Mouse (Mus musculus) midbrain, embryonic 15.5 days (tissue): ENCODE results near the gene Grik3. TPM values are rescaled to one million over a fixed set of nuclear protein-coding genes. Genes with fewer than 3 reads are reported as not detected.

Source experiments
- ATAC-seq: fragments of 200-750 bp; cut with Nextera tagmentation; replicated peaks from 2 replicates; pipeline ENCODE4 v1.8.0; 2017; ENCODE audit warnings: moderate TSS enrichment
- H3K27ac ChIP-seq: fragments of 300-500 bp; sonication (generic); 2 replicates; pipeline ENCODE4 v1.5.1; 2015; ENCODE audit warnings: mild to moderate bottlenecking, inconsistent platforms
- H3K27me3 ChIP-seq: fragments of 300-500 bp; sonication (generic); replicated peaks from 2 replicates; pipeline ENCODE4 v1.6.1; 2015; ENCODE audit warnings: inconsistent platforms
- H3K36me3 ChIP-seq: fragments of 300-500 bp; sonication (generic); replicated peaks from 2 replicates; pipeline ENCODE4 v1.6.1; 2015; ENCODE audit warnings: inconsistent platforms
- H3K4me1 ChIP-seq: fragments of 300-500 bp; sonication (generic); 2 replicates; pipeline ENCODE4 v1.6.1; 2015; ENCODE audit warnings: inconsistent platforms
- H3K4me2 ChIP-seq: fragments of 300-500 bp; sonication (generic); 2 replicates; pipeline ENCODE4 v1.6.1; 2015; ENCODE audit warnings: inconsistent platforms, mild to moderate bottlenecking, moderate library complexity
- H3K4me3 ChIP-seq: fragments of 300-500 bp; sonication (generic); 2 replicates; pipeline ENCODE4 v1.5.1; 2015; ENCODE audit warnings: mild to moderate bottlenecking, inconsistent platforms
- H3K9ac ChIP-seq: fragments of 300-500 bp; sonication (generic); 2 replicates; pipeline ENCODE4 v1.6.1; 2015; ENCODE audit warnings: mild to moderate bottlenecking, inconsistent platforms
- H3K9me3 ChIP-seq: fragments of 300-500 bp; sonication (generic); 2 replicates; pipeline ENCODE4 v1.6.1; 2016; ENCODE audit warnings: inconsistent platforms
- WGBS: fragments of 180-500 bp; shearing (Covaris S2); methylation state at CpG from one replicate; pipeline ENCODE4 v1.1.7; 2015; ENCODE audit warnings: mixed read lengths; 5-methylcytosine and 5-hydroxymethylcytosine counted together
- polyA plus RNA-seq: library from polyadenylated mRNA; unstranded; fragments of >200 nt; fragmentation: Nextera tagmentation; extraction: Ambion mirVana; gene quantifications from 2 replicates; pipeline ENCODE4 v1.2.1, GENCODE M21; 2015

Grik3 gene
- polyA plus RNA-seq, 1 experiment from 2014 or later: 5.3 TPM

DNA sequence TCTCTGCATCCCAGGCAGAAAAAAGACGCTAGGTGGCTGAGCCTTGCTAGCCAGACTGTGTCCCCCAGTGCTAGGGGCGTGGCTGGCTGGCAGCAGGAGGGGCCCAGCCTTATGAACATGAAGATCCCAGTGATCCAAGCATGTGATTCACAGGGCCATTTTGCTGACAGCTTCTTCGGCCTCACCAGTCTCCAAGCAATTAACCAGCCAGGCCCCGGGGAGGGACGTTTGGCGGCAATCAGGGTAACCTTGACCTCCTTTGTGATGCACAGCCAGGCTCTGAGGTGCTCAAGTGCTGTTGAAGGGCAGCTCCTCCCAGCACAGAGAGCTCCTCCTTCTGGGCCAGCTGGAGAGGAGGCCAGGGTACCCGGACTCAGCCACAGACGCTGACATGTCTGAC is 43.9 kb downstream of the Grik3 start:
- H3K4me2 ChIP-seq: no peak overlapping the region
- WGBS: 6% methylated on average over 8 of the region's 8 CpGs
- no peak overlapping the region for H3K27ac ChIP-seq

DNA sequence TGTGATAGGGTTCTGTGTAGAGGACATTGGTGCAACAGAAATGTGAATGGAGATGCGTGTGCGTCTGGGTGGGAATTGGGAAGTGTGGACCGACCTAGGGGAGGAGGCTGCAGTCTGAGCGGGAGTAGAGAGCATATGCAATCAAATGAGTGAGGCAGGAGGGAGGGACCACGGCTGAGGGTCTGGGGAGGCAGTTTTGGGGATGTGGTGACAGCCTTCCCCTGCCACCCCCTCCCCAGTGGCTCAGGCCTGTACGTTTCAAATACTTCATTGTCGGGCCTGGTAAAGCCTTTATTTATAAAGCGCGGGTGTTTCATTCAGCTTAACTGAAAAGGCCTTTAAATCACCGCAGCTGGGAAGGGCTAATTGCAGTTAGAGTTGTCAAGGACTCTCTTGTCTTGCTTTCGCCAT is 44.5 kb downstream of the Grik3 start:
- Histone ChIP-seq H3K36me3 (no peaks in the 10 kb centered on the region), H3K9me3 (no peaks in the 10 kb centered on the region), H3K4me2 (no peak overlapping the region), H3K27me3 (no peaks in the 10 kb centered on the region), H3K9ac (no peak overlapping the region), H3K4me3 (no peak overlapping the region), H3K27ac (no peak overlapping the region), H3K4me1 (peaks cover 24% of the 10 kb centered on the region)
- peak; percentile 34 for ATAC-seq
- 7% methylated on average over 11 of the region's 11 CpGs for WGBS

More for the DNA sequence above, 43.9 kb downstream of the Grik3 start:
- H3K36me3 ChIP-seq: no peaks in the 10 kb centered on the region
- H3K4me3 ChIP-seq: no peak overlapping the region
- H3K4me1 ChIP-seq: peaks cover 24% of the 10 kb centered on the region
- ATAC-seq: peak; percentile 57
- H3K9me3 ChIP-seq: no peaks in the 10 kb centered on the region
- no peak overlapping the region for H3K9ac ChIP-seq
- H3K27me3 ChIP-seq: no peaks in the 10 kb centered on the region

DNA sequence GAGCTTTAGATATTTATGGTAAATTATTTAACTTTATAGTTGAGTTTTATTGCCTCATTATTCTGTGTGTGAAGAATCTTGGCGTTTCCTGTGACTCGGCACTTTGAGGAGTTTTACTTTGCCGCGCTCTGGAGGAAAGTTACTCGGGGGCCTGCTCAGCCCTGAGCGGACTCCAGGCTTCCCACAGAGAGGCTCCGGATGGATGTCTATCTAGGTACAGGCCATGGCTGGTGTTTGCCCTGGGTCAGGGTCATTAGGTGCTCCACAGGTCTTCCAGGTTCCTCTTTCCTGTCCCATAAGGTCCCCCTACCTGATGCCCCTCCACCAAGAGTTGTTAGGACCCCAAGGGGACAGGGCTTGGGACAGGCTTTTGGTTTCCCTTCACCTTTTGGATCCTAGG is 45.0 kb downstream of the Grik3 start:
- no peak for ATAC-seq
- WGBS: 12% methylated on average over 7 of the region's 7 CpGs

DNA sequence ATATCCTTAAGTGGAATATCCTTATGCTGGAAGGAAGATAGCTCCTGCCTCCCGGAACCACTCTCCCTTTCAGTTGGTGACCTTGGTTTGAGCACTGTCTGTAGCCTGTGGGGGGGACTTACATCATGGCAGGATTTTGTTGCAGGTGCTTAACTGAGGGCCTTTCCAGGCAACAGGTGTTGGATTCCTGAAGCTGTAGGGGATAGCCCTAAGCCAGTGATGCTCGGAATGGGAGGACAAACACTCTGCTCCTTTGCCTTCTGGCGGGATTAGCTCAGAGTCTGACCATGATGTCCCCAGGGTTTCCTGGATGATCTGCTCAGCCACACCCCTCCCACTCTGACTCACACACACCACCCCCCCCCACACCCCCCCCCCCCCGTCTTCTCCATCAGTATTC is 45.5 kb downstream of the Grik3 start:
- H3K4me1 ChIP-seq: peaks cover 24% of the 10 kb centered on the region
- ATAC-seq: no peak
- no peaks in the 10 kb centered on the region for H3K36me3 ChIP-seq
- no peaks in the 10 kb centered on the region for H3K9me3 ChIP-seq
- H3K4me3 ChIP-seq: no peak overlapping the region
- no peak overlapping the region for H3K9ac ChIP-seq
- 40% methylated on average over 4 of the region's 4 CpGs for WGBS
- H3K27ac ChIP-seq: no peak overlapping the region
- H3K27me3 ChIP-seq: 0 out of 2 replicates have a peak, but pooled peaks cover 3% of the 10 kb centered on the region
- H3K4me2 ChIP-seq: no peak overlapping the region

More for the DNA sequence above, 45.0 kb downstream of the Grik3 start:
- H3K9ac ChIP-seq: no peak overlapping the region
- no peaks in the 10 kb centered on the region for H3K27me3 ChIP-seq
- peaks cover 24% of the 10 kb centered on the region for H3K4me1 ChIP-seq
- no peak overlapping the region for H3K4me3 ChIP-seq
- H3K36me3 ChIP-seq: no peaks in the 10 kb centered on the region
- no peak overlapping the region for H3K27ac ChIP-seq
- H3K9me3 ChIP-seq: no peaks in the 10 kb centered on the region
- H3K4me2 ChIP-seq: no peak overlapping the region

DNA sequence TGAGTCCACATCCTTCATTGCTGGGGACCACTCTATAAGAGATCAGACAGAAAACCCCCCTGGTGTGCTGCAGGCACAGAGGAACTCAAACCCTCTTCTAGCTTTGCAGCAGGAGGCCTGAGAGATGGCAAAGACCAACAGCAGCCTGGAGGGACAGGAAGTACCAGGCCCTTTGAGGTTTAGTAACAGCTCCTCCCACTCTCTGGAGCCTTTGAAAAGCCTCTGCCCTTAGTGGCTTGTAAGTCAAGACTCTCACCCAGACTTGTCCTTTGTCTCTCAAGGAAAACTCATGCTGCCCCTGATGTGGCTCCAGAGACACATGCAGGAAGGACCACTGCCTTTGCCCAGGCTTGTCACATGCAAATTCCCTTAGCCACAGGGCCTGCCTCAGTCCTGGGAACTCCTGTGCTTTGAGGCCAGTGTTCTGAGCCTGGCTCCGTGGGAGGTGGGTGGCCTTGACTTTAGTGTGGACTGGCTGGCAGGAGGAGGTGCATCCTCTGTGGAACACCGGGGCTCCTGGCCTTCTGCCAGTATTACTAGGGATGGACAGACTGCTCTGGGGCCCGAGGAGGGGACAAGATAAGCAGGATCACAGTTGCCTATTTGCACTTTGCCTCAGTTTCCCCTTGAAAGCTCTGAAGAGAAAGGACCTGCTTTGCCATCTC is 47.9 kb downstream of the Grik3 start:
- Histone ChIP-seq H3K27ac (no peak overlapping the region), H3K4me2 (no peak overlapping the region), H3K9ac (no peak overlapping the region), H3K9me3 (no peaks in the 10 kb centered on the region), H3K27me3 (0 out of 2 replicates have a peak, but pooled peaks cover 4% of the 10 kb centered on the region), H3K4me3 (no peak overlapping the region), H3K36me3 (no peaks in the 10 kb centered on the region), H3K4me1 (peaks cover 24% of the 10 kb centered on the region)
- ATAC-seq: no peak
- WGBS: 42% methylated on average over 3 of the region's 3 CpGs

DNA sequence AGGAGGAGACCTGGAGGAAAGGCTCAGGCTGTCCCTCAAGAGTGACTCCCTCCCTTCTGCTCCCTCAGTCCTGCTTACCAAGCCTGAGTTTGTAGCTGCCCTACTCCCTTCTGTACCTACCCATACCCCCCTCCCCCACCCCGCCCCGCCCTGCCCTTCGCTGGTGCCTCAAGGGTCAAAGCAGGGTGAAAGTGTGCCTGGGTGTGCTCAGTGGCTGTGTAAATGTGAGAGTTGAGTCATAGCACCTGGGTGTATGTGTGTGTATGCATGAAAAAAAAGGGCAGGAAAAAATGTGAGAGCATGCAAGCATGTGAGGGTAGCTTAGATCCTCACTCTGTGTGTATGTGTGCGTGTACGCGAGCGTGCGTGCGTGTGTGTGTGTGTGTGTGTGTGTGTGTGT is 49.1 kb downstream of the Grik3 start:
- Histone ChIP-seq H3K27me3 (0 out of 2 replicates have a peak, but pooled peaks cover 4% of the 10 kb centered on the region), H3K9me3 (no peaks in the 10 kb centered on the region), H3K27ac (no peak overlapping the region), H3K9ac (no peak overlapping the region), H3K4me2 (no peak overlapping the region), H3K36me3 (no peaks in the 10 kb centered on the region), H3K4me3 (no peak overlapping the region), H3K4me1 (peaks cover 20% of the 10 kb centered on the region)
- no peak for ATAC-seq
- WGBS: 92% methylated on average over 9 of the region's 9 CpGs

DNA sequence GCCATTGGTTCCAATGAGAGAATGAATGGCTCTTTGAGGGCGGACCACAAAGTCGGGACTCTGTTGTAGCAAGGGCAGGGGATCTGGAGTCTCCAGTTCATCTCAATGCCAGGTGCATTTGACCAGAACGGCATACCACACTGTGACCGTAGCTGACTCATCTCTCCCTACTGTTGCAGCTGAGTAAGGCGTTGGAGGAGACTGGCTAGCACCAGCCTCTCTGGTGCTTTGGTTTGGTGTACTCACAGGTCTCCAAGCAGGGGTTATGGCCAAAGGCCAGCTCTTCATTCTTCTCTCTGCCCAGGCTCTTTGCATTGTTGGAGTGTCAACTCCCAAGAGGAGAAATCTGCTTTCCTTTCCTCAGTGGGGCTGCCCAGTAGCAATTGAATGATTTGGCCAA is 52.7 kb downstream of the Grik3 start:
- 0 out of 2 replicates have a peak, but pooled peaks cover 7% of the 10 kb centered on the region for H3K27me3 ChIP-seq
- H3K9me3 ChIP-seq: no peaks in the 10 kb centered on the region
- WGBS: 90% methylated on average over 5 of the region's 5 CpGs
- no peak overlapping the region for H3K4me3 ChIP-seq
- H3K36me3 ChIP-seq: no peaks in the 10 kb centered on the region
- no peak overlapping the region for H3K9ac ChIP-seq
- H3K4me2 ChIP-seq: no peak overlapping the region
- H3K4me1 ChIP-seq: peaks cover 18% of the 10 kb centered on the region
- ATAC-seq: no peak
- H3K27ac ChIP-seq: no peak overlapping the region

DNA sequence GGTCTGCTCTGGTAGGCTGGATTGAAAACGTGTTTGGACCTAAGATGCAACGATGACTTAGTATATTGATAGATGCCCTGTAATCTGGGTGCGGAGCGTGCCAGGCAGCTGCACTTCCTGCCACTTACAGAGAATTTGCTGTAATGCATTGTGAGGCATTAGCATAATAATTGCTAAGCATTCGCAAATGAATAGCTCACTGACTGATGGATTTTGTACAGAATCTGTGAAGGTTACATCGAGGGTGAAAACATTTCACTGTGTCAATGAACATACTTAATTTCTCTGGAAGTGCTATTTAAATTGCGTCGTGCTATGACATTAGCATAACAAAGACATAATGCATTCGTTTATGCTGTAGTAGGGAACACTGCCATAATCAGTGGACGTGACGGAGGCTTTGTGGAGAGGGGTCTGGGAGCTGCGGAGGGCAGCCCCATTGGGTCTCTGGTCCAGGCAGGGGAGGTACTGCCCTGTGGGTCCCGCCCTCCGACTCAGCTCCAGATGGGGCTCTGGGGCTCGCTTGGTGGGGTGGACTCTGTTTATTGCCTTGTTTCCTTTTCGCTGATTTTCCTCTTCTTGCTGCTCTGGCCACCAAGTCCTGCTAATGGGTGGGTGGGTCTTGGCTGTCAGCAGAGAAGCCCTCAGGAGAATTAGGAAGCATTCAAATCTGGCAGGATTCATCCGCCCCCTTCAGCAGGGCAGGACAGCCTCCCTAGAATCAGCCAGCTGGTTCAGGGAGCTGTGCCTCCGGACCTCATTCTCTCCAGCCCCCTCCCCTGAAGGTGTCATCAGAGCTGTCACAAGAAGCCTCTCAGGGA is 54.7 kb downstream of the Grik3 start:
- Histone ChIP-seq H3K27ac (peak overlapping the region; percentile 74), H3K4me2 (peak overlapping the region; percentile 30), H3K4me3 (no peak overlapping the region), H3K4me1 (peaks cover 18% of the 10 kb centered on the region), H3K27me3 (0 out of 2 replicates have a peak, but pooled peaks cover 7% of the 10 kb centered on the region), H3K36me3 (no peaks in the 10 kb centered on the region), H3K9me3 (no peaks in the 10 kb centered on the region), H3K9ac (no peak overlapping the region)
- peak; percentile 86 for ATAC-seq
- 10% methylated on average over 18 of the region's 18 CpGs for WGBS

DNA sequence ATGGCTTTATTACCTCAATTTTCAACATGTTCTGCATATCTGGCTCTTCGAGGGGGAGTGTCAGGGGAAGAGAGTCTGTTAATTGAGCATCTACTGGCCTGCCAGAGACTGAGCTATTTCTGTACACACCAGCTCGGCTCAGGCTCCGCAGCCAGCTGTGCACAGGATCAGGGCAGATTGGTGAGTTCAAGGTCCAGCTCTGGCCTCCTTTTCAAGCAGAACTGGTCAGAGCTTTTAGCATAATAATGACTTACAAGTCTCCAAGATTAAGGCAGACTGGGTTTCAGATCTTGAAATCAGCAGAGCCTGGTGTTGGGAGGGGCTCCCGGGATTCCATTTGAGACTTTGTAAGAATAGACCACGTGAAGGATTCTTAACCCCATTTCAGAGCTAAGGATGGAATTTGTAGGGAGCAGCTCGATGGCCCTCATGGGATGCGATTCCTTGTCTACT is 55.3 kb downstream of the Grik3 start:
- ATAC-seq: peak; percentile 53
- no peak overlapping the region; the same call in 1 of the 2 replicates for H3K4me2 ChIP-seq
- peaks cover 18% of the 10 kb centered on the region for H3K4me1 ChIP-seq
- no peaks in the 10 kb centered on the region for H3K9me3 ChIP-seq
- H3K9ac ChIP-seq: no peak overlapping the region
- peak overlapping the region; percentile 74 for H3K27ac ChIP-seq
- WGBS: 35% methylated on average over 7 of the region's 7 CpGs
- H3K27me3 ChIP-seq: 0 out of 2 replicates have a peak, but pooled peaks cover 6% of the 10 kb centered on the region
- no peaks in the 10 kb centered on the region for H3K36me3 ChIP-seq
- no peak overlapping the region for H3K4me3 ChIP-seq

DNA sequence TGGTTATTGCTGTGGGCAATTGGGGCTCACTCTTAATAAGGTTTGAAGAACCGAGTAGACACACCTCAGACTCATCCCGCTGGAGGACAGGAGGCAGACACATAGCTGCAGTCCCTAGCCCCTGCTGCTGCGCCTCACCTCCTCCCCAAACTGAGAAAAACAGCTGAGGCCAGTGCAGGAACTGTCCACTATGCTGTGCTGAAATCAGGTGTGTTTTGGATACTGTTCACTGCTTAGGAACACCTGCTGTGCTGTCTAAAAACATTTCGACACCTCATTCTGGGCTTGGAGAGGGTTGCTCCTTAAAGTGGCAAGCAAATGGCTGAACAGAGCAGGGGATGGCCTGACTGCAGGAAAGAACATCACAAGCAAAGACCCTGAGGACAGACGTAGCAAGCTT is 57.7 kb downstream of the Grik3 start:
- Histone ChIP-seq H3K27ac (no peak overlapping the region), H3K4me1 (peaks cover 18% of the 10 kb centered on the region), H3K4me3 (no peak overlapping the region), H3K27me3 (0 out of 2 replicates have a peak, but pooled peaks cover 3% of the 10 kb centered on the region), H3K9me3 (no peaks in the 10 kb centered on the region), H3K9ac (no peak overlapping the region), H3K36me3 (no peaks in the 10 kb centered on the region), H3K4me2 (no peak overlapping the region)
- no peak for ATAC-seq
- 67% methylated on average over 5 of the region's 5 CpGs for WGBS

DNA sequence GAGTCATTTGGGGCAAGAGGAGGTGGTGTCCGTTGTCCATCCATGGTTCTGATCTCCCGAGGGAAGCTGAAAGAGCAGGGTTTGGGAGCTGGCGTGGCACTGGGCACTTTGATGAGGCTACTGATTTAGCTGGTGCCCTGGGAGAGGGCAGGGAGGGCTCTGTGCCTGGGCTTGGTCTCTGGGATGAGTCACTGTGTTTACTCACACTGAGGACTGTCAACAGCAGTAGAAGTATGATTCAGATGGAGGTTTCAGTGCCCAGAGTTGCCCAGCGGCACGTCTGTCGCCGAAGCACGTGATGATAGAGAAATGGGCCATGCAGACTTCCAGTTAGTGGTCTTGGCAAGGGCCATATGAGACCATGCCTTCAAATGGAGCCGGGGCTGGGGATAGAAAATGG is 63.3 kb downstream of the Grik3 start:
- Histone ChIP-seq H3K27ac (no peak overlapping the region), H3K27me3 (no peaks in the 10 kb centered on the region), H3K36me3 (no peaks in the 10 kb centered on the region), H3K9ac (no peak overlapping the region), H3K4me3 (no peak overlapping the region), H3K4me1 (no peaks in the 10 kb centered on the region), H3K9me3 (no peaks in the 10 kb centered on the region), H3K4me2 (no peak overlapping the region)
- WGBS: 93% methylated on average over 9 of the region's 9 CpGs
- no peak for ATAC-seq

DNA sequence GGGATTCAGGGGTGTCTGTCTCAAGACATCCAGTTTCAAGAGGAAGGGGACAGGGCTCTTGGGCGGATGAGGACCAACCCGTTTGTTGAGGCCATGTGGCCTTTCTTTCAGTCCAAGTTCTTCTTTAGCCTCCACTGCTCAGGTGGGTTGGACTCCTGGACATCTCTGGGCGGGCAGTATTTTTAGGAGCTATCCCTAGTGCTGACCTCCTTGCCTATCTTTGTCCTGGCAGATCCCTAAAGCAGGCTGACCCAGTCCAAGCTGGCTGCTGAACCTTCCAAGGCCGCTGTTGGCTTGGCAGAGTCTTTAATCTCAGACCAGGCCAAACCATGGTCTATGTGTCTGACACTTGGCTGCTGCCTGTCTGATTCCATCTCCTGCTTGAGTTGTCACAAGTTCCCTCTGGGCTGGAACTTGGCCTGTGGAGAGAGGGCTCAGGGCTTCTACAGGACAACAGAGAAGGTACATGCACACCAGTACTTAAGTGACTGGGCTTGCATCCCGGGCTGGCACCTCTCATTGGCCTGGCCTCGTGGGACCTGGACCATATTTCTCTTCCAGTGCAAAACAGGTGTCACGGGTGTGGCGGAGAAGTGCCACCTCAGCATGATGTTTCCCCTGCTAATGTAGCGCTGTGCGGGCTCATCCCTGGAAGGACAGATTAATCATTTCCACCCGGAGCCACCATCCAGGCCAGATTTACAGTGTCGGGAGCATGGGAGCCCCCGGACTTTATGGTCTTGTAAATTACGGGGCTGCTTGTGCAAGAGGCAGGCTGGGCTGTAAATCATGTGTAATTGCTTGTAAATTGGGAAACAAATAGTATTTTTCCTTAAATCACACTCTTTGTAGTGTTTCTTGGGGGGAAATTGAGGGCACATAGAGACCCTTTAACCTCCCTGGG is 66.2 kb downstream of the Grik3 start:
- Histone ChIP-seq H3K27me3 (no peaks in the 10 kb centered on the region), H3K4me1 (peaks cover 19% of the 10 kb centered on the region), H3K27ac (no peak overlapping the region), H3K36me3 (no peaks in the 10 kb centered on the region), H3K9ac (no peak overlapping the region), H3K9me3 (no peaks in the 10 kb centered on the region), H3K4me3 (no peak overlapping the region), H3K4me2 (no peak overlapping the region)
- no peak for ATAC-seq
- 87% methylated on average over 14 of the region's 14 CpGs for WGBS
